Mouse (Mus musculus) liver, embryonic 14.5 days (tissue): Measurements from ENCODE around the gene Tacc2.

ENCODE experiments used
- CTCF ChIP-seq: IDR thresholded peaks from 2 replicates; pipeline ENCODE4 v1.5.1; 2016; ENCODE audit warnings: antibody characterized with exemption, low read depth, control low read depth
- EP300 ChIP-seq: IDR thresholded peaks from 2 replicates; pipeline ENCODE4 v1.6.1; 2016; ENCODE audit warnings: antibody characterized with exemption, low read depth

GRCm38 (mm10) chr7:130578607-130579006, 1.4 kb downstream of the Tacc2 start:
- TF ChIP-seq CTCF (no peak), EP300 (no peak)
